Mouse (Mus musculus) right cerebral cortex, adult 18-20 months (tissue): Measurements from ENCODE around the gene Dexi.

ENCODE experiments used
- DNase-seq: peaks from one replicate; pipeline ENCODE4 v3.0.0; 2022; ENCODE audit warnings: mixed read lengths

The Dexi gene

GRCm38 (mm10) chr16:10540763-10541597 lies 1.9 kb downstream of the Dexi start:
- DNase-seq = no peak

- DNase-seq = no peak
Observed at GRCm38 (mm10) chr16:10536961-10537360, 5.9 kb downstream of the Dexi start.

GRCm38 (mm10) chr16:10536323-10536722 lies 6.5 kb downstream of the Dexi start:
- DNase-seq = no peak

- no peak for DNase-seq
Observed at GRCm38 (mm10) chr16:10534567-10534966, 8.3 kb downstream of the Dexi start.

- no peak for DNase-seq
Observed at GRCm38 (mm10) chr16:10533781-10534180, 9.1 kb downstream of the Dexi start.

- DNase-seq = no peak
Observed at GRCm38 (mm10) chr16:10530179-10530578, 12.7 kb downstream of the Dexi start.

- DNase-seq = no peak
Observed at GRCm38 (mm10) chr16:10528382-10528781, 14.5 kb downstream of the Dexi start.

GRCm38 (mm10) chr16:10527046-10527644 lies 15.7 kb downstream of the Dexi start:
- DNase-seq = no peak

- DNase-seq = no peak
Observed at GRCm38 (mm10) chr16:10525610-10525980, 17.3 kb downstream of the Dexi start.

- no peak for DNase-seq
Observed at GRCm38 (mm10) chr16:10524866-10525609, 17.8 kb downstream of the Dexi start.

- DNase-seq = no peak
Observed at GRCm38 (mm10) chr16:10523650-10524049, 19.2 kb downstream of the Dexi start.

- peak; percentile 64 for DNase-seq
Observed at GRCm38 (mm10) chr16:10522811-10523210, 20.0 kb downstream of the Dexi start.

GRCm38 (mm10) chr16:10520908-10521614 lies 21.8 kb downstream of the Dexi start:
- peak; percentile 70 for DNase-seq

GRCm38 (mm10) chr16:10518030-10518429 lies 24.8 kb downstream of the Dexi start:
- no peak for DNase-seq

- no peak for DNase-seq
Observed at GRCm38 (mm10) chr16:10515953-10516572, 26.8 kb downstream of the Dexi start.

GRCm38 (mm10) chr16:10511134-10511520 lies 31.7 kb downstream of the Dexi start:
- no peak for DNase-seq

- DNase-seq = no peak
Observed at GRCm38 (mm10) chr16:10510477-10511133, 32.2 kb downstream of the Dexi start.

GRCm38 (mm10) chr16:10508691-10509090 lies 34.2 kb downstream of the Dexi start:
- DNase-seq = no peak

- no peak for DNase-seq
Observed at GRCm38 (mm10) chr16:10507445-10507844, 35.4 kb downstream of the Dexi start.

GRCm38 (mm10) chr16:10503058-10503457 lies 39.8 kb downstream of the Dexi start:
- no peak for DNase-seq

GRCm38 (mm10) chr16:10501865-10502264 lies 41.0 kb downstream of the Dexi start:
- DNase-seq = no peak

- no peak for DNase-seq
Observed at GRCm38 (mm10) chr16:10499122-10499521, 43.7 kb downstream of the Dexi start.
